Mouse (Mus musculus) cerebellum, adult (tissue): Measurements from ENCODE around the gene Prnp.

Experiments
- ATAC-seq: cut with Nextera tagmentation; 2 replicates; pipeline ENCODE4 v1.9.2; 2017; ENCODE audit warnings: mild to moderate bottlenecking, moderate library complexity, mixed read lengths; ENCODE audit not compliant: insufficient number of reproducible peaks, low FRiP score, low TSS enrichment

Prnp gene

GRCm38 (mm10) chr2:131948156-131948555, 38.4 kb downstream of the Prnp start:
- ATAC-seq, result no peak

GRCm38 (mm10) chr2:131948916-131949639, 39.4 kb downstream of the Prnp start:
- no peak for ATAC-seq

DNA sequence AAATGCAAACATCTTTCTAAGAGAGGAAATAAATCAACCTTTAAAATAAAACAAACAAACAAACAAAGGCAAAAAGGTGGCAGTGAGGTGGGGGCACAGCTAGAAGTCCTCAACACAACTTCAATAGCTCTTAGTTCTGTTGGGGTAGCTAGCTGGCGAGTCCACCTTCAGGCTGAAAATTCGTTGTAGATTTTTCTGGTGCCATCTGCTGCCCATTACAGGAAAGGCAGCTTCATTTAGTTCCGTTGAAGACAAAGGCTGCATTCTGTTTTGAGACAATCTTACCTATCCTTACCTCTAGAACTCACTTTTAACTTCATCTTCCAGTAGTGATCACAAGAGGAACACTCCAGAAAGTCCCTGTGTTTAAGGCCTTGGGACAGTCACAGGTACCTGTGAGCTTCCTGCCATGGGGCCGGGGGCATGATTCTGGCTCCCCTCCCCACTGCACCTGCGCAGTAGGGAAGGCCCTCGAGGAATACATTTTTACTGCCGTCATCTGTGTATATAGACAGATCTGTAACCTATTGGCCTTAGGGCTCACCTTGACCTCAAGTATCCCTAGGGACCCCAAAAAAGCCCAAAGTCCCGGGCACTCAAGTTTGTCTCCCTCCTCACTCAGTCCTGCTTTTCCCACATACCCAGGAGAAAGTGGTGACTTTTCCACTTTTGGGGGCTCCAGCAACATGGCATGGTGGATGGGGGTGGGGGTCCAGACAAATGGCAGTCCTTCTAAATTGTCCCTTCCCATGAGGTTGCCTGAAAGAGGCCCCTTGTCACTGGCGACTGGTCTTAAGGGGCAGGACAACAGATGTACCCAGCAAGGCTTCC, 40.3 kb downstream of the Prnp start:
- ATAC-seq, result no peak

- ATAC-seq, result no peak
These were observed 40.9 kb downstream of the Prnp start, which contains the start of gene Prnd for GRCm38 (mm10) chr2:131950598-131951095. Gene Prnd (plus strand): TSS chr2:131950861.

DNA sequence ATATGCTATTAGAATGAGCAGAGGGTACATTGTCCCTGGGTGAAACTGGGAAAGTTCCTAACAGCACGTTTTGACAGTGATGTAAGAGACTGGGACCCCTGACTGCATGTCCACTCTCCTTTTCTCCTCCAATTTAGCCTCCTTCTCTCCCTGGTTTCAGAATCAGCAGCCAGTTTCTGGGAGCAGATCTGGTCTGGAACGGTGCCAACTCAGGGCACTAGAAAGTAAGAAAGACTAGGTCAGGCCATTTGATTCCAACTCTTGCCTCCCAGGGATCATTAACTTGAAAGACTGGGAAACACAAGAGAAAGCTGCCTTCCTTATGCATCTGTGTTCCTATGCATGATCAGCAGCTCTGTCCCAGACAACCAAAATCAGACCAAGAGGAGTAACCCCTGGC, 42.7 kb downstream of the Prnp start:
- 0 out of 2 replicates have a peak, but pooled peaks have one; percentile 16 for ATAC-seq

GRCm38 (mm10) chr2:131952961-131953538, 43.3 kb downstream of the Prnp start:
- ATAC-seq, result no peak

- ATAC-seq, result no peak
These were observed 44.0 kb downstream of the Prnp start for GRCm38 (mm10) chr2:131953711-131954110.

GRCm38 (mm10) chr2:131954835-131955234, 45.1 kb downstream of the Prnp start:
- ATAC-seq, result no peak

- ATAC-seq, result no peak
These were observed 45.5 kb downstream of the Prnp start for GRCm38 (mm10) chr2:131955264-131955663.

DNA sequence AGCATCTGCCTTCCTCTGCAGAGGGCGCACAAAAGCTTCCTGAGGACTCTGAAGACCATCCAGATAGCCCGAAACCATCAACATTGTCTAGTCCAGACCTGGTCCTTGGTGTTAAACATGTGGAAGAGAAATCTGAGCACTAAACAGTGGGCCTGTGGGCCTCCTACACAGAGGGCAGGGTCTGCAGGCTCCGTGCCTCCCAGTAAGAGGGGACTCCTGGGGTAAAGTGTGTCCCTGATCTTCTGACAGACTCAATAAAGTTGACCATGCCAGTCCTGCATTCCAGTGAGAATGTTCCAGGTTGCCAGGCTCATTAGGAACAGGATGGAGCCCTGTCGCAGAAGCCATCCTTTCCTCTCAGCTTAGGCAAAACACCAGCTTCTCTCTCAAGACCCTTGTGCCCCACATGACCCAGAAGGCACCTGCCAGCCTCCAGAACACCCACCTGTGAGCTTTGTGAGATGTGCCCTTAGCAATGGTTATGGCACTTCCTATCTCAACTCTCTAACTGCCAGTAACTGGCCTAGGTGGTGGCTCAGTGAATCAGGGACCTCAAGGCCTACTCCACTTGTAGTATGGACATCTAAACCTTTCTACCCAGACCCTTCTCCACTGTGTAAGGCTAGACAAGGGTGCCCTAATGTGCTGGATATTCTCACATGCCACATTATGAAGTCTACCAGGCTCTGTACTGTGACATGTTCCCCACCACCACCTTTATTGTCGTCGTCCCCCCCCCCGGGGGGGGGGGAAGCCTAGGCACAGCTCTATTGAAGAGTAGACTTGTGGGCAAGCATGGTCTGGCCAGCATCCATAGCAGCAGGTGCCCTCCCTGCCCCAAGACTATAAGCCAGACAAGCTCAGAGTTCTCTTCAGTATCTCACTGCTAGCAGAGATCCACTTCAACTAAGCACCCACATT, 46.9 kb downstream of the Prnp start:
- no peak for ATAC-seq

GRCm38 (mm10) chr2:131957731-131958222, 48.0 kb downstream of the Prnp start:
- ATAC-seq, result no peak

GRCm38 (mm10) chr2:131961671-131962070, 51.9 kb downstream of the Prnp start:
- ATAC-seq, result no peak

- ATAC-seq, result no peak
These were observed 60.9 kb downstream of the Prnp start for GRCm38 (mm10) chr2:131970597-131970996.

DNA sequence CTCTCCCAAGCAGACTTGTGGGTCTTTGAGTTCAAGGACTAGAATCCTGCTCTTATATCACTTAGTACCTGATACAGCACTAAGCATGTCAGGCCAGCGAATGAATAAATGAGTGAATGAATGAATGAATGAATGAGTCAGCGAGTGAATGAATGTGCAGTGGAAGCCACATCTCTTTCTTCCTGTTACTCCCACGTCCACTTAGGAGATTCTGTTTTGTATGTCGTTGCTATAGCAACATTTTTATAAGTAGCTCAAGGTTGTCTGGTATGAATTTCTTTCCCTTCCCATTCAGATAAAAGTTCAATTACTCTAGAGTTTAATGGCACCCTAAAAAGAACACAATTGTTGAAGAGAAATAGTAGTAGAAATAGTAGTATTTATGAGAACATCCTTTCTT, 61.4 kb downstream of the Prnp start:
- ATAC-seq, result no peak

DNA sequence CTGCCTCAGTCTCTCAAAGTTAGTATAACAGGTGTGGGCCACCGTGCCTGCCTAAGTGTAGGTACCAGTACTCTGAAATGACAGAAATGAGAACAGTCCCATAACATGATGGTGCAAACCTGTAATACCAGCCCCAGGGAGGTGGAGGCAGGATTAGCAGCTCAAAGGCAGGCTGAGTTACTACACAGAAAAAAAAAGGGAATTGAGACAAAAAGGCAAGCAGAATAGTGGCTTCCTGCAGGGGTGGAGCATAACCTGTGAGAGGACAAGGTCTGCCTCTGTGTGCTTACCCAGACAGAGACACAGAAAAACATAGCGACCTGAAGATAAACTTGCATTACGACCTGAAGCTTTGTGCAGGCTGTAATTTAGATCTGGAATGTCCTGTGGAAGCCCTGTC, 66.9 kb downstream of the Prnp start:
- no peak for ATAC-seq

DNA sequence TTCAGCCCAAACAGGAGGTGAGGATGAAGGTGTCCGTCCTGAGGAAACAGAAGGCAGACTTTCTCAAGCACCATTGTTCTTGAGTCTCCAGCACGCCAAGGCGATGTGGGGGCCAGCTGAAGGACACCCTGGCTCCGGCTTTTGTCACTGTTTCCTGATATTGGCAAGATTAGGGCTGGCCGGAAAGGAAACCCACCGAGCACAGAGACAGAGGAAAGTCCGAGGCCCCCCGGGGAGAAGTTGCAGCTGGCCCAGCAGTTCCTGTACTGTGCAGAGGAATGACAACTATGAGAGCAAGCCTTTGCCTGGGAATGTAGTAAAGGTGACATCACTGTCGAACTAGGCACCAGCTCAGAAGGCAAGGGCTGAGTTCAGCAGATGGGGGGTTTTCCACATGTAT, 71.1 kb downstream of the Prnp start:
- ATAC-seq, result no peak

DNA sequence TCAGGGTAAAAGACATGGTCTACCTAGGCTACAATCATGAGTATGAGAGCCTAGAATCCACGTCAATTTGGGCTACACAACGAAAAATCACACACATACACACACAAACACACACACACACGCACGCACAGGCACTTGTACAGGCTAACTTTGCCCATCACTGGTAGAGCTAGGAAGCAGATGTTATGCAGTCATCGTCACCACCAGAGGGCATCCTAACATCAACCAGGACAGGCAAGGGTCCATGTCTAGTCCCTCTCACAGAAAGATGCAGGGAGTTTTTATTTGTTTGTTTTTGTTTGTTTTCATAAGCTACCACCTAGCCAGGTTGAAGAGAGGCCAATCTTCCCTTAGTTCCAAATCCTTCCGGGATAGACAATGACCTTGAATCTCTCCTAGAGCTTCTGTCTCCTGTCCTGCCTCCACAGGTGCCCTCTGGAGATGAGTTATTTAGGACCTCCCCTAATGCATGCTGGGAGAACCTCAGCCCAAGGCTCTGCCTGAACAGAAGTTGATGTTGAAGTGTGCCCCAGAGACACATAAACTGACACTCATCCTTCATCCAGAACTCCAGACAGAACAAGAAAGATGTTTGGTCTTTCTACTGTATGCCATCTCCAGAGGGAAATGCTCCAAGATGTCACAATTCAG, 72.9 kb downstream of the Prnp start:
- ATAC-seq, result peak; percentile 87

GRCm38 (mm10) chr2:131987950-131988349, 78.2 kb downstream of the Prnp start:
- no peak for ATAC-seq
